Mouse (Mus musculus): ENCODE data around the gene Urb1.

DNA sequence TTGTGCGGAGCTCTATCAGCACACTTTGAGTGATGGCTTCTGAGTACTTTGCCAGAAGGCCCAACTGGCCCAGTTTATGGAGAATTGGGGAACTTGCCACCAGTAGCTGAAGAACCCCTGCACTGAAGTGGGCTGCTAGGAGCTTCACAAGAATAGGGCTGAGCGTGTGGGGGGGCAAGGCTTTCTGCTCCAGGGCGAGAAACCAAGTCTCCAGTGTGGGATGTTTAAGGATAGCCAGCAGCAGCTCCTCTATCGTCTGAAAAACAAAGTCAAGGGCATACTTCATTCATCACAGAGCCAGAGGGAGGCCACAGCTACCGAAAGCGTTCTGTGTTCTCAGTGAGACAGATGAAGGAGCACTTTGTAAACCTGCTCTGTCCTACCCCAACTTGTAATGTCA lies 35.6 kb downstream of the Urb1 start:
- no peak for TF ChIP-seq CHD2 (IDR thresholded peaks at IDR 0.05; ENCODE audit: low read depth, low read length)
- TF ChIP-seq HCFC1 (IDR thresholded peaks at IDR 0.05; ENCODE audit: borderline replicate concordance, insufficient read depth, low read length): no peak
- no peak for TF ChIP-seq MAFK (IDR thresholded peaks at IDR 0.05; ENCODE audit: insufficient read depth, low read depth, low read length)
- no peak for TF ChIP-seq ZNF384 (IDR thresholded peaks at IDR 0.05; ENCODE audit: low read depth, low read length)
- no peak for TF ChIP-seq ZC3H11A (IDR thresholded peaks at IDR 0.05; ENCODE audit: borderline replicate concordance, low read depth, low read length)

All from ES-E14 (cell line).